8 mouse cellular contexts compared by ENCODE assay signal in genomic region chr12:100520794-100521186, GRCm38 (mm10). TPM values are rescaled to one million over a fixed set of nuclear protein-coding genes. Genes with fewer than 3 reads are reported as not detected.
DNase-seq lines count a peak whose midpoint lies in the region; ATAC-seq and TF ChIP-seq lines count a peak whose summit lies in the region.

Ttc7b (minus strand) TSS chr12:100520826.

- H3K4me2 ChIP-seq in heart, embryonic 16.5 days (ENCODE audit: low read depth, low read length), result peak within 1 kb of the TSS; percentile 80
- peak within 1 kb of the TSS; percentile 69 for H3K4me2 ChIP-seq in liver, embryonic 16.5 days (ENCODE audit: low read depth, low read length)
- H3K4me2 ChIP-seq in neural tube, embryonic 11.5 days (ENCODE audit: low read depth), result peak within 1 kb of the TSS; percentile 88

- peak; percentile 36; the same call in 1 of the 2 replicates for ATAC-seq in erythroid progenitor cell, adult 5-6 weeks (replicated peaks; ENCODE audit: low FRiP score, poor library complexity, severe bottlenecking)
- peak; percentile 86 for ATAC-seq in heart, embryonic 16.5 days (replicated peaks; ENCODE audit: extremely low read depth, insufficient read depth, low FRiP score)
- peak; percentile 78 for ATAC-seq in liver, embryonic 16.5 days (ENCODE audit: low read depth)
- peak; percentile 72 for ATAC-seq in neural tube, embryonic 11.5 days (ENCODE audit: insufficient read depth, low FRiP score, low TSS enrichment)

- H3K27ac ChIP-seq in ES-E14 (ENCODE audit: insufficient read depth, low read depth, low read length, poor library complexity, severe bottlenecking), result peak within 1 kb of the TSS; percentile 52
- H3K27ac ChIP-seq in heart, embryonic 16.5 days (ENCODE audit: low read length), result peak within 1 kb of the TSS; percentile 68
- H3K27ac ChIP-seq in liver, embryonic 16.5 days (ENCODE audit: low read length), result peak within 1 kb of the TSS; percentile 14; the same call in 1 of the 2 replicates
- peak within 1 kb of the TSS; percentile 79 for H3K27ac ChIP-seq in neural tube, embryonic 11.5 days (ENCODE audit: low read depth, low read length)

- no peak for DNase-seq in ES-E14 (ENCODE audit: low read depth, low spot score)
- DNase-seq in adrenal gland, postnatal 14 days, result peak; percentile 81
- DNase-seq in kidney, postnatal 10 days, result peak; percentile 75
- DNase-seq in neural tube, embryonic 11.5 days (ENCODE audit: low spot score), result peak; percentile 76
- DNase-seq in urinary bladder, postnatal 14 days (ENCODE audit: low spot score), result peak; percentile 53

- H3K9ac ChIP-seq in ES-E14 (ENCODE audit: insufficient read depth, low read depth, low read length, poor library complexity, severe bottlenecking), result peak within 1 kb of the TSS; percentile 92
- H3K9ac ChIP-seq in heart, embryonic 16.5 days (ENCODE audit: low read length), result peak within 1 kb of the TSS; percentile 99
- H3K9ac ChIP-seq in liver, embryonic 16.5 days (ENCODE audit: low read depth, low read length), result peak within 1 kb of the TSS; percentile 75
- peak within 1 kb of the TSS; percentile 95 for H3K9ac ChIP-seq in neural tube, embryonic 11.5 days (ENCODE audit: low read length)

- in situ Hi-C loops in ES-E14 (cut with MboI; ENCODE audit: low sequenced_read_pairs in 2 of 2, unreplicated experiment in 2 of 2), result no loop called here

- H3K4me3 ChIP-seq in ES-E14 (ENCODE audit: insufficient read depth in 1 of 2, low read depth in 1 of 2, low read length in 2 of 2, poor library complexity in 1 of 2, severe bottlenecking in 1 of 2), result peak within 1 kb of the TSS; percentile 82 to 89
- peak within 1 kb of the TSS; percentile 80 for H3K4me3 ChIP-seq in heart, embryonic 16.5 days (ENCODE audit: low read length)
- peak within 1 kb of the TSS; percentile 68 for H3K4me3 ChIP-seq in liver, embryonic 16.5 days (ENCODE audit: low read depth, low read length)
- peak within 1 kb of the TSS; percentile 86 for H3K4me3 ChIP-seq in neural tube, embryonic 11.5 days (ENCODE audit: low read depth, low read length)

- H3K9me3 ChIP-seq in ES-E14 (ENCODE audit: control insufficient read depth, insufficient read depth, low read depth, low read length), result no peaks in the 10 kb centered on the region
- H3K9me3 ChIP-seq in heart, embryonic 16.5 days (replicated peaks; ENCODE audit: control insufficient read depth, low read length), result no peaks in the 10 kb centered on the region
- no peaks in the 10 kb centered on the region for H3K9me3 ChIP-seq in liver, embryonic 16.5 days (replicated peaks; ENCODE audit: control insufficient read depth, low read length)
- no peaks in the 10 kb centered on the region for H3K9me3 ChIP-seq in neural tube, embryonic 11.5 days (ENCODE audit: control insufficient read depth, low read length)

- H3K36me3 ChIP-seq in ES-E14 (ENCODE audit: control insufficient read depth, insufficient read depth, low read length, poor library complexity, severe bottlenecking), result no peaks in the 10 kb centered on the region
- H3K36me3 ChIP-seq in heart, embryonic 16.5 days (ENCODE audit: control insufficient read depth, insufficient read depth), result no peaks in the 10 kb centered on the region
- H3K36me3 ChIP-seq in liver, embryonic 16.5 days (ENCODE audit: control insufficient read depth, insufficient read depth), result no peaks in the 10 kb centered on the region
- H3K36me3 ChIP-seq in neural tube, embryonic 11.5 days (ENCODE audit: control insufficient read depth, insufficient read depth, low read length), result no peaks in the 10 kb centered on the region

- WGBS in heart, embryonic 16.5 days, result 2% methylated on average over 32 of the region's 42 CpGs
- WGBS in liver, embryonic 16.5 days (ENCODE audit: insufficient replicate concordance), result 5% methylated on average over 24 of the region's 42 CpGs
- WGBS in neural tube, embryonic 11.5 days, result 5% methylated on average over 10 of the region's 42 CpGs

- H3K4me1 ChIP-seq in ES-E14 (ENCODE audit: control insufficient read depth in 2 of 2, insufficient read depth in 2 of 2, low read length in 2 of 2, poor library complexity in 1 of 2), result peaks cover 16 to 30% of the 10 kb centered on the region in 2 experiments; a peak in 3 of 4 replicates
- peaks cover 19% of the 10 kb centered on the region for H3K4me1 ChIP-seq in heart, embryonic 16.5 days (ENCODE audit: control insufficient read depth, insufficient read depth, low read length)
- no peaks in the 10 kb centered on the region; the same call in none of the 2 replicates for H3K4me1 ChIP-seq in liver, embryonic 16.5 days (ENCODE audit: control insufficient read depth, low read depth, low read length)
- H3K4me1 ChIP-seq in neural tube, embryonic 11.5 days (ENCODE audit: control insufficient read depth, insufficient read depth, low read length), result peaks cover 5% of the 10 kb centered on the region; the same call in 1 of the 2 replicates

- H3K27me3 ChIP-seq in heart, embryonic 16.5 days (ENCODE audit: control insufficient read depth, insufficient read depth, low read length), result no peaks in the 10 kb centered on the region
- peaks cover 10% of the 10 kb centered on the region for H3K27me3 ChIP-seq in liver, embryonic 16.5 days (ENCODE audit: control insufficient read depth, insufficient read depth, low read depth, low read length)
- no peaks in the 10 kb centered on the region for H3K27me3 ChIP-seq in neural tube, embryonic 11.5 days (ENCODE audit: control insufficient read depth, insufficient read depth, low read length)

TF ChIP-seq in ES-E14, 5 proteins besides CTCF, POLR2A, EP300 and RAD21:
- TF ChIP-seq ZNF384 (IDR thresholded peaks at IDR 0.05; ENCODE audit: low read depth, low read length) (no peak), ZC3H11A (IDR thresholded peaks at IDR 0.05; ENCODE audit: borderline replicate concordance, low read depth, low read length) (no peak), HCFC1 (IDR thresholded peaks at IDR 0.05; ENCODE audit: borderline replicate concordance, insufficient read depth, low read length) (no peak), CHD2 (IDR thresholded peaks at IDR 0.05; ENCODE audit: low read depth, low read length) (no peak), MAFK (IDR thresholded peaks at IDR 0.05; ENCODE audit: insufficient read depth, low read depth, low read length) (no peak)
TF ChIP-seq in ES-E14: peak in this region for 0.

RNA-seq across cellular contexts. Expression of gene Ttc7b, which starts in this region (rescaled TPM):
- 19.0 and 24.0 TPM in 2 replicates for total RNA-seq in ES-E14 (2012; rRNA removed)
- total RNA-seq in adrenal gland, postnatal 14 days (2021), result 72.5 and 74.6 TPM in 2 replicates
- total RNA-seq in erythroid progenitor cell, adult 5-6 weeks (2015; ENCODE audit: low replicate concordance), result 3.6 and 13.4 TPM in 2 replicates
- total RNA-seq in erythroid progenitor cell, adult 5-6 weeks (2017; ENCODE audit: low replicate concordance), result 3.0 and 6.2 TPM in 2 replicates
- polyA plus RNA-seq in heart, embryonic 16.5 days (2015; fragmentation: Nextera tagmentation; extraction: Ambion mirVana), result 6.7 and 7.3 TPM in 2 replicates
- 0.48 and 0.93 TPM in 2 replicates for polyA plus RNA-seq in liver, embryonic 16.5 days (2015; fragmentation: Nextera tagmentation; extraction: Ambion mirVana)
- polyA plus RNA-seq in neural tube, embryonic 11.5 days (2014; fragmentation: Nextera tagmentation; extraction: Ambion mirVana), result 15.3 and 16.1 TPM in 2 replicates

Comparison
In these comparisons a context has a peak if more than half of its experiments do, and no peak if none do; other contexts are left out.
1. Peak in ATAC-seq, H3K4me3 ChIP-seq, H3K27ac ChIP-seq, H3K9ac ChIP-seq and H3K4me2 ChIP-seq in liver, embryonic 16.5 days; RNA of the gene not detected or under 1 TPM.
2. H3K27ac ChIP-seq: peak in every context shown above with its lines; median percentile 79 in neural tube, embryonic 11.5 days; 68 in heart, embryonic 16.5 days; 52 in ES-E14; 14 in liver, embryonic 16.5 days.
3. ATAC-seq: peak in every context shown above with its lines; median percentile 86 in heart, embryonic 16.5 days; 78 in liver, embryonic 16.5 days; 72 in neural tube, embryonic 11.5 days; 36 in erythroid progenitor cell, adult 5-6 weeks.